Mouse (Mus musculus) stomach, embryonic 16.5 days (tissue): ENCODE measurements around the gene Tsku. TPM values are rescaled to one million over a fixed set of nuclear protein-coding genes. Genes with fewer than 3 reads are reported as not detected.
A peak's percentile ranks its signal among the peaks of the same experiment; 100 is the strongest.

ENCODE experiments used
- ATAC-seq: fragments of 200-750 bp; cut with Nextera tagmentation; 2 replicates; pipeline ENCODE4 v1.8.0; 2017; ENCODE audit warnings: moderate number of reproducible peaks, moderate TSS enrichment; ENCODE audit not compliant: insufficient read depth, low FRiP score
- H3K27ac ChIP-seq: fragments of 300-500 bp; sonication (generic); 2 replicates; pipeline ENCODE4 v1.5.1; 2014; ENCODE audit warnings: low read length
- H3K27me3 ChIP-seq: fragments of 300-500 bp; sonication (generic); 2 replicates; pipeline ENCODE4 v1.6.1; 2014; ENCODE audit warnings: low read length, control low read depth, mixed read lengths; ENCODE audit not compliant: control insufficient read depth, insufficient read depth
- H3K36me3 ChIP-seq: fragments of 300-500 bp; sonication (generic); 2 replicates; pipeline ENCODE4 v1.6.1; 2014; ENCODE audit warnings: low read length; ENCODE audit not compliant: control insufficient read depth, insufficient read depth
- H3K4me1 ChIP-seq: fragments of 300-500 bp; sonication (generic); 2 replicates; pipeline ENCODE4 v1.6.1; 2014; ENCODE audit warnings: low read length, control low read depth, mixed read lengths; ENCODE audit not compliant: control insufficient read depth, insufficient read depth
- H3K4me2 ChIP-seq: fragments of 300-500 bp; sonication (generic); 2 replicates; pipeline ENCODE4 v1.6.1; 2014; ENCODE audit warnings: low read depth, low read length, mixed read lengths
- H3K4me3 ChIP-seq: fragments of 300-500 bp; sonication (generic); replicated peaks from 2 replicates; pipeline ENCODE4 v1.5.1; 2014; ENCODE audit warnings: mild to moderate bottlenecking, low read length
- H3K9ac ChIP-seq: fragments of 300-500 bp; sonication (generic); 2 replicates; pipeline ENCODE4 v1.6.1; 2014; ENCODE audit warnings: low read length
- H3K9me3 ChIP-seq: fragments of 300-500 bp; sonication (generic); replicated peaks from 2 replicates; pipeline ENCODE4 v1.6.1; 2016; ENCODE audit warnings: low read length, control low read depth; ENCODE audit not compliant: control insufficient read depth
- WGBS: fragments of 180-500 bp; shearing (Covaris S2); extraction: QIAGEN DNeasy Blood & Tissue Kit; methylation state at CpG from one replicate; pipeline ENCODE4 v1.1.7; 2014; 5-methylcytosine and 5-hydroxymethylcytosine counted together
- polyA plus RNA-seq: library from polyadenylated mRNA; unstranded; fragments of >200 nt; fragmentation: Nextera tagmentation; extraction: Ambion mirVana; gene quantifications from 2 replicates; pipeline ENCODE4 v1.2.1, GENCODE M21; 2015

Tsku gene
- polyA plus RNA-seq, 1 experiment from 2014 or later: 9.9 TPM

GRCm38 (mm10) chr7:98341475-98341874, 19.7 kb downstream of the Tsku start:
- WGBS: 4% methylated on average over 13 of the region's 13 CpGs
- Histone ChIP-seq H3K36me3 (no peaks in the 10 kb centered on the region), H3K4me3 (peak overlapping the region; percentile 41), H3K4me2 (peak overlapping the region; percentile 61), H3K27me3 (0 out of 2 replicates have a peak, but pooled peaks cover 6% of the 10 kb centered on the region), H3K9me3 (no peaks in the 10 kb centered on the region), H3K4me1 (no peaks in the 10 kb centered on the region), H3K9ac (peak overlapping the region; percentile 71), H3K27ac (no peak overlapping the region)
- ATAC-seq: peak; percentile 56; the same call in 1 of the 2 replicates

GRCm38 (mm10) chr7:98340343-98340742, 20.8 kb downstream of the Tsku start:
- Histone ChIP-seq H3K9me3 (no peaks in the 10 kb centered on the region), H3K27me3 (0 out of 2 replicates have a peak, but pooled peaks cover 3% of the 10 kb centered on the region), H3K4me2 (no peak overlapping the region), H3K36me3 (no peaks in the 10 kb centered on the region), H3K9ac (no peak overlapping the region), H3K27ac (no peak overlapping the region), H3K4me3 (no peak overlapping the region), H3K4me1 (no peaks in the 10 kb centered on the region)
- no peak for ATAC-seq
- 64% methylated on average over 5 of the region's 5 CpGs for WGBS

GRCm38 (mm10) chr7:98333987-98334386, 27.1 kb downstream of the Tsku start:
- 83% methylated on average over 3 of the region's 3 CpGs for WGBS
- H3K36me3 ChIP-seq: no peaks in the 10 kb centered on the region
- H3K9me3 ChIP-seq: no peaks in the 10 kb centered on the region
- peaks cover 29% of the 10 kb centered on the region for H3K4me1 ChIP-seq
- no peak overlapping the region for H3K27ac ChIP-seq
- no peaks in the 10 kb centered on the region for H3K27me3 ChIP-seq
- no peak overlapping the region for H3K4me2 ChIP-seq
- ATAC-seq: no peak
- H3K4me3 ChIP-seq: no peak overlapping the region
- H3K9ac ChIP-seq: no peak overlapping the region

DNA sequence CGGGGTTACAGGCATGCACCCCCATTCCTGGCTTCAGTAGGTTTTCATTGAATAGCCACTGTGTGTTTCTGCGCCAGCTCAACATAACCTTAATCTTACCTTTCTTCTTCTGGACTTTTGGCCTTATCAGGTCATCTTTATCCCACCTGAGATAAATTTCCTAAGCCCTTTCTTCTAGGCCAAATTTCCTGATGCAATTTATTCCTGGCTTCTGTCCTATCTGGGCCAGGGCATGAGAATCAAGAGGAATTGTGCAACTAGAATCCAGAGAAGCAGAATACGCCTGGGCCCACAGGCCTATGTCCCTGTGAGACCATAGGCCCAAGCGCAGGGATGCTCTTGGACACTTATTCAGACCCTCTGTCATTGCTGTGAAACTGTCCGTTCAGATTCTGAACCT, 27.6 kb downstream of the Tsku start:
- Histone ChIP-seq H3K4me3 (no peak overlapping the region), H3K4me1 (peaks cover 29% of the 10 kb centered on the region), H3K9me3 (no peaks in the 10 kb centered on the region), H3K27ac (no peak overlapping the region), H3K4me2 (no peak overlapping the region), H3K36me3 (no peaks in the 10 kb centered on the region), H3K27me3 (no peaks in the 10 kb centered on the region), H3K9ac (no peak overlapping the region)
- WGBS: 94% methylated on average over 5 of the region's 5 CpGs
- no peak for ATAC-seq

GRCm38 (mm10) chr7:98332678-98333397, 28.3 kb downstream of the Tsku start:
- Histone ChIP-seq H3K4me3 (no peak overlapping the region), H3K27ac (peak overlapping the region; percentile 13; the same call in 1 of the 2 replicates), H3K9ac (no peak overlapping the region), H3K4me2 (no peak overlapping the region), H3K27me3 (no peaks in the 10 kb centered on the region), H3K9me3 (no peaks in the 10 kb centered on the region), H3K36me3 (no peaks in the 10 kb centered on the region), H3K4me1 (peaks cover 29% of the 10 kb centered on the region)
- WGBS: 52% methylated on average over 5 of the region's 5 CpGs
- ATAC-seq: no peak

- Histone ChIP-seq H3K4me2 (no peak overlapping the region), H3K27me3 (no peaks in the 10 kb centered on the region), H3K9ac (no peak overlapping the region), H3K4me3 (no peak overlapping the region), H3K36me3 (no peaks in the 10 kb centered on the region), H3K4me1 (peaks cover 29% of the 10 kb centered on the region), H3K9me3 (no peaks in the 10 kb centered on the region), H3K27ac (no peak overlapping the region; the same call in 1 of the 2 replicates)
- WGBS: 14% methylated on average over 3 of the region's 3 CpGs
- no peak for ATAC-seq
Measured at GRCm38 (mm10) chr7:98331932-98332331, 29.2 kb downstream of the Tsku start.

GRCm38 (mm10) chr7:98330375-98331002, 30.6 kb downstream of the Tsku start:
- no peak overlapping the region for H3K9ac ChIP-seq
- peak; percentile 60; the same call in 1 of the 2 replicates for ATAC-seq
- WGBS: 42% methylated on average over 2 of the region's 2 CpGs
- H3K9me3 ChIP-seq: no peaks in the 10 kb centered on the region
- no peak overlapping the region for H3K4me3 ChIP-seq
- no peaks in the 10 kb centered on the region for H3K27me3 ChIP-seq
- no peaks in the 10 kb centered on the region for H3K36me3 ChIP-seq
- no peak overlapping the region for H3K27ac ChIP-seq
- peaks cover 29% of the 10 kb centered on the region for H3K4me1 ChIP-seq
- H3K4me2 ChIP-seq: no peak overlapping the region

- WGBS: 52% methylated on average over 7 of the region's 7 CpGs
- Histone ChIP-seq H3K27ac (no peak overlapping the region), H3K27me3 (no peaks in the 10 kb centered on the region), H3K9ac (no peak overlapping the region), H3K4me3 (no peak overlapping the region), H3K36me3 (no peaks in the 10 kb centered on the region), H3K4me2 (no peak overlapping the region), H3K9me3 (no peaks in the 10 kb centered on the region), H3K4me1 (peaks cover 29% of the 10 kb centered on the region)
- 0 out of 2 replicates have a peak, but pooled peaks have one; percentile 67 for ATAC-seq
Measured at GRCm38 (mm10) chr7:98329651-98330374, 31.3 kb downstream of the Tsku start.

- Histone ChIP-seq H3K27ac (no peak overlapping the region), H3K9ac (no peak overlapping the region), H3K4me1 (peaks cover 29% of the 10 kb centered on the region), H3K9me3 (no peaks in the 10 kb centered on the region), H3K27me3 (no peaks in the 10 kb centered on the region), H3K36me3 (no peaks in the 10 kb centered on the region), H3K4me2 (no peak overlapping the region), H3K4me3 (no peak overlapping the region)
- no peak for ATAC-seq
- WGBS: 67% methylated on average over 2 of the region's 2 CpGs
Measured at GRCm38 (mm10) chr7:98328311-98328710, 32.8 kb downstream of the Tsku start.
